Mouse (Mus musculus) brain, embryonic 14.5 days (tissue): ENCODE measurements around the gene Tub.

ENCODE experiments used
- CTCF ChIP-seq: fragments of 200-500 bp; IDR thresholded peaks from 2 replicates; pipeline ENCODE4 v1.5.1; 2012; ENCODE audit warnings: inconsistent platforms, mild to moderate bottlenecking, moderate library complexity, borderline replicate concordance; ENCODE audit not compliant: insufficient read depth, insufficient read length; ENCODE audit errors: extremely low read depth
- POLR2A ChIP-seq: fragments of 200-500 bp; IDR thresholded peaks from 2 replicates; pipeline ENCODE4 v1.6.1; 2012; ENCODE audit warnings: mild to moderate bottlenecking, inconsistent platforms, borderline replicate concordance; ENCODE audit not compliant: poor library complexity, insufficient read depth, insufficient read length, severe bottlenecking; ENCODE audit errors: extremely low read depth

DNA sequence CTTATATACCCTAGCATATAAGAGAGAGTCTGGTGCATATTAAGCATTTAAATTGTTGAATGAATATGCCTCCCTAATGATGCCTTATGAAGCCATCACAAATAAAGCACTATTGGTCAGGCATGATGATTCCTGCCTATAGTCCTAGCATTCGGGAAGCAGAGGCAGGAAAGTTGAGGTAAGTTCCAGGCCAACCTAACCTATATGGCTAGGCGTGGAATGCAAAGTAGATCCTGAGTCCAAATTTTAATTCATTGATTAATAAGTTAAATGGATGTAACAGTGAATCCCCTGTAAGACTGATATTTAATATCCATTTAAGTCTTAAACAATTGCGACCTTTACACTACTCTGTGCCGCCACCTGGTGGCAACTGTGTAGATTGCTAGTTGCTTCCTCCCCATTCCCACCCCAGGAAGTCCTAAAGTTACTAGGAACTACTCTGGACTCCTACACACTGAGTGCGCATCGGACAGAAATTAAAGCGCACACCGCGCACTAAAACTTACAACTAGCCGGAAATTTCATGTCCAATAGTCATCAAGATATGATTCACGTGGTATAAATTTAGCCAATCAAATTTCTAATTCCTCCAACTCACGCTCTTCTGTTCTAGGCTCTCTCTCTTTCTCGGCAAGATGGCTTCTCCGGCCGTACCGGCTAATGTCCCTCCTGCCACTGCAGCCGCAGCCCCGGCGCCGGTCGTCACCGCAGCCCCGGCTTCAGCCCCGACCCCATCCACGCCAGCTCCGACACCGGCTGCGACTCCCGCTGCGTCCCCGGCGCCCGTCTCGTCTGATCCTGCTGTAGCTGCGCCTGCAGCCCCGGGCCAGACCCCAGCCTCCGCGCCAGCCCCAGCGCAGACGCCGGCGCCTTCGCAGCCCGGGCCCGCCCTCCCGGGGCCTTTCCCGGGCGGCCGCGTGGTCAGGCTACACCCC, 16.1 kb upstream of the Tub start, which contains the start of gene Eif3f:
- peak; percentile 84; the same call in 1 of the 2 replicates for TF ChIP-seq CTCF
- peak; percentile 51; the same call in 1 of the 2 replicates for TF ChIP-seq POLR2A
